Mouse (Mus musculus) thymus, adult 2 months (tissue): ENCODE data around the gene Tef. TPM values are rescaled to one million over a fixed set of nuclear protein-coding genes. Genes with fewer than 3 reads are reported as not detected.
A peak's percentile ranks its signal among the peaks of the same experiment; 100 is the strongest.

ENCODE experiments used
- DNase-seq: peaks from one replicate; pipeline ENCODE4 v3.0.0; 2021
- H3K27ac ChIP-seq: fragments of 200-500 bp; 2 replicates; pipeline ENCODE4 v1.5.1; 2012; ENCODE audit warnings: low read length, control low read depth; ENCODE audit not compliant: control insufficient read depth, insufficient read depth
- H3K27me3 ChIP-seq: fragments of 200-500 bp; 2 replicates; pipeline ENCODE4 v1.6.1; 2012; ENCODE audit warnings: mild to moderate bottlenecking, low read length, moderate library complexity, mixed read lengths; ENCODE audit not compliant: control insufficient read depth, insufficient read depth
- H3K36me3 ChIP-seq: fragments of 200-500 bp; 2 replicates; pipeline ENCODE4 v1.6.1; 2012; ENCODE audit warnings: mild to moderate bottlenecking, low read length, moderate library complexity; ENCODE audit not compliant: control insufficient read depth, insufficient read depth
- H3K4me1 ChIP-seq: fragments of 200-500 bp; replicated peaks from 2 replicates; pipeline ENCODE4 v1.6.1; 2012; ENCODE audit warnings: low read length; ENCODE audit not compliant: control insufficient read depth, insufficient read depth
- H3K4me3 ChIP-seq: fragments of 200-500 bp; 2 replicates; pipeline ENCODE4 v1.5.1; 2012; ENCODE audit warnings: mild to moderate bottlenecking, low read length, control low read depth, moderate library complexity; ENCODE audit not compliant: control insufficient read depth, insufficient read depth
- CTCF ChIP-seq: fragments of 200-500 bp; IDR thresholded peaks from 2 replicates; pipeline ENCODE4 v1.5.1; 2012; ENCODE audit warnings: mild to moderate bottlenecking, control low read depth, low read length, moderate library complexity, borderline replicate concordance; ENCODE audit not compliant: control insufficient read depth, poor library complexity, insufficient read depth; ENCODE audit errors: extremely low read depth
- POLR2A ChIP-seq: fragments of 200-500 bp; IDR thresholded peaks from 2 replicates; pipeline ENCODE4 v1.6.1; 2012; ENCODE audit warnings: mild to moderate bottlenecking, low read length, control low read depth, moderate library complexity; ENCODE audit not compliant: control insufficient read depth, poor library complexity, insufficient read depth; ENCODE audit errors: extremely low read depth
- WGBS: fragments of 180-500 bp; shearing (Covaris S2); methylation state at CpG from one replicate; pipeline ENCODE4 v1.1.7; 2018; 5-methylcytosine and 5-hydroxymethylcytosine counted together
- polyA plus RNA-seq: library from polyadenylated mRNA; depleted of rRNA; stranded (reverse); fragments of >200 nt; gene quantifications from 2 replicates; pipeline ENCODE4 v1.2.3, GENCODE M21; 2012

The Tef gene
- polyA plus RNA-seq, 1 experiment, result 34.6 TPM

- H3K4me1 ChIP-seq, result peaks cover 20% of the 10 kb centered on the region
- no peak overlapping the region for H3K4me3 ChIP-seq
- TF ChIP-seq CTCF, result no peak
- no peak for TF ChIP-seq POLR2A
- no peak for DNase-seq
- no peak overlapping the region for H3K27ac ChIP-seq
- 94% methylated on average over 4 of the region's 4 CpGs for WGBS
- H3K27me3 ChIP-seq, result no peaks in the 10 kb centered on the region
- no peaks in the 10 kb centered on the region for H3K36me3 ChIP-seq
Measured at GRCm38 (mm10) chr15:81806621-81807404, 4.6 kb downstream of the Tef start.

- no peak for DNase-seq
- Histone ChIP-seq H3K27me3 (no peaks in the 10 kb centered on the region), H3K27ac (no peak overlapping the region), H3K4me1 (peaks cover 12% of the 10 kb centered on the region), H3K36me3 (no peaks in the 10 kb centered on the region), H3K4me3 (no peak overlapping the region)
- no peak for TF ChIP-seq CTCF
- TF ChIP-seq POLR2A, result no peak
- 93% methylated on average over 2 of the region's 2 CpGs for WGBS
Measured at GRCm38 (mm10) chr15:81808799-81809198, 6.6 kb downstream of the Tef start.

GRCm38 (mm10) chr15:81809550-81809949, 7.3 kb downstream of the Tef start:
- H3K27ac ChIP-seq, result no peak overlapping the region
- no peaks in the 10 kb centered on the region for H3K27me3 ChIP-seq
- peaks cover 12% of the 10 kb centered on the region for H3K4me1 ChIP-seq
- WGBS, result 22% methylated on average over 1 of the region's 1 CpGs
- no peaks in the 10 kb centered on the region for H3K36me3 ChIP-seq
- DNase-seq, result no peak
- TF ChIP-seq POLR2A, result no peak
- TF ChIP-seq CTCF, result no peak
- no peak overlapping the region for H3K4me3 ChIP-seq

GRCm38 (mm10) chr15:81810150-81810549, 7.9 kb downstream of the Tef start:
- Histone ChIP-seq H3K27me3 (no peaks in the 10 kb centered on the region), H3K36me3 (no peaks in the 10 kb centered on the region), H3K4me1 (peaks cover 12% of the 10 kb centered on the region), H3K27ac (peak overlapping the region; percentile 1; the same call in 1 of the 2 replicates), H3K4me3 (peak overlapping the region; percentile 46; the same call in 1 of the 2 replicates)
- DNase-seq, result peak; percentile 25
- under 1% methylated on average over 10 of the region's 10 CpGs for WGBS
- TF ChIP-seq POLR2A (no peak), CTCF (no peak)

GRCm38 (mm10) chr15:81810671-81811598, 8.7 kb downstream of the Tef start:
- peak; percentile 96 for DNase-seq
- H3K4me3 ChIP-seq, result peak overlapping the region; percentile 53
- peaks cover 12% of the 10 kb centered on the region for H3K4me1 ChIP-seq
- peak overlapping the region; percentile 1; the same call in 1 of the 2 replicates for H3K27ac ChIP-seq
- WGBS, result under 1% methylated on average over 89 of the region's 89 CpGs
- TF ChIP-seq POLR2A (no peak), CTCF (peak; percentile 44)
- no peaks in the 10 kb centered on the region for H3K27me3 ChIP-seq
- H3K36me3 ChIP-seq, result no peaks in the 10 kb centered on the region

- H3K36me3 ChIP-seq, result no peaks in the 10 kb centered on the region
- TF ChIP-seq CTCF (no peak), POLR2A (no peak)
- DNase-seq, result no peak
- H3K27ac ChIP-seq, result no peak overlapping the region
- H3K4me3 ChIP-seq, result peak overlapping the region; percentile 53
- H3K27me3 ChIP-seq, result no peaks in the 10 kb centered on the region
- WGBS, result 2% methylated on average over 25 of the region's 26 CpGs
- peaks cover 12% of the 10 kb centered on the region for H3K4me1 ChIP-seq
Measured at GRCm38 (mm10) chr15:81811599-81811996, 9.4 kb downstream of the Tef start.
